Mouse (Mus musculus) inflammation-experienced regulatory T-cells, adult 16 weeks (primary cell): Measurements from ENCODE around the gene Olfr1109. TPM values are rescaled to one million over a fixed set of nuclear protein-coding genes. Genes with fewer than 3 reads are reported as not detected.

Experiments used
- polyA plus RNA-seq: library from polyadenylated mRNA; unstranded; fragments of 100-300 nt; shearing (Covaris generic); gene quantifications from one replicate; pipeline ENCODE4 v1.2.1, GENCODE M21; 2017

Gene Olfr1109
- not detected for polyA plus RNA-seq

DNA sequence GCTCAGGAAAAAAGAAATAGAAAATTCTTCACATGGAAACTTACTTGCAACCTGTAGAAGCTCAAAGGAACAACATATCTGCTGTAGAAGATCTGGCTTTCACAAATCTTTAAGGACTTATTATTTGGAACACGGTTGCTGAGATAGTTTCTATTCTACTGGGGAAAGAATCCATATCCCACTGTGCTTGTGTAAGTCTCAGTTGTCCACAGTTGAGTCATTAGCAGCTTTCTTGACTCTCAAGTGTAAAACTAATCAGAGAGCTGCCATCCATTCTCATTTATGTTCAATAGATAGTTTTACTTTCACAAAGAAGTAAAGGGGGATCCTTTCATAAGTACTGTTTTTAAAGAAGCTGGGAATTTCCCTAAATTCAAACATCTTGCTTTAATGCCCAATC is at the start of gene Olfr1109:
Olfr1109 (minus strand) TSS at position 101 of the 400 bp plus-strand sequence.

DNA sequence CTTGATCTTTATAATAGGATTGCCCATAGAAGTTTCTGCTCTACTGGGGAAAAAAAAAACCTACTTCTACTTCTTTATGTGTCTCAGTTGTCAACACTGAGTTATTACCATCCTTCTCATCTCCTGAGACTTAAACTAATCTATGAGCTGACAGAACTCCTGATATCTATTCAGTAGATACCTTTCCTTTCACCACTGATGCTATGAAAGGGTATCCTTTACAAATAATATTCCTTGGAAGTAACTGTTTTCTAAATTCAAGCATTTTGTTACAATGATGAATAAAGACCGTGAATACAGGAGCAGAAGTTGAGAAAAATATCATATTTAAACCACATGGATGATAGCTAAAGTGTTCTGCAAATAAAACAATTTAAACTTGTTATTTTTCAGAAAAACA is 44.4 kb upstream of the Olfr1109 start, which contains the start of gene Olfr1110:
Olfr1110 (minus strand) TSS at position 101 of the 400 bp plus-strand sequence.

DNA sequence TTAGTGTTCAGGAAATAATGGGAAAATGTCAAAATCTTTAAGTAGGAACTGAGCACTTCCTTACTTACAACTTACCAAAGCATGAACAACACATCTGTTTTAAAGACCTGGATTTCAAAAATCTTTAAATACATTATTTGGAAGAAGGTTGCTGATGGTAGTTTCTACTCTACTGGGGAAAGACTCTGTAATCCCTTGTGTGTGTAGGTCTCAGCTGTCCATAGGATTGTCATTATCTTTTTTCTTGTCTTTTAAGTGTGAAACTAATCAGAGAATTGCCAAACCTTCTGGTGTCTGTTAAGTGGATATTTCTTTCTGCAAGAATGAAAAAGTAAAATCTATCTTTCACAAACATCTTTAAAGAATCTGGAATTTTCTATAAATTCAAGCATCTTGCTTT is 18.7 kb upstream of the Olfr1109 start, which contains the start of gene Olfr259:
Olfr259 (minus strand) TSS at position 101 of the 400 bp plus-strand sequence.

GRCm38 (mm10) chr2:87075717-87076116 is 20.1 kb downstream of the Olfr1109 start, which contains the start of gene Olfr1107:
TSS of gene Olfr1107 (minus strand) at chr2:87075817.

DNA sequence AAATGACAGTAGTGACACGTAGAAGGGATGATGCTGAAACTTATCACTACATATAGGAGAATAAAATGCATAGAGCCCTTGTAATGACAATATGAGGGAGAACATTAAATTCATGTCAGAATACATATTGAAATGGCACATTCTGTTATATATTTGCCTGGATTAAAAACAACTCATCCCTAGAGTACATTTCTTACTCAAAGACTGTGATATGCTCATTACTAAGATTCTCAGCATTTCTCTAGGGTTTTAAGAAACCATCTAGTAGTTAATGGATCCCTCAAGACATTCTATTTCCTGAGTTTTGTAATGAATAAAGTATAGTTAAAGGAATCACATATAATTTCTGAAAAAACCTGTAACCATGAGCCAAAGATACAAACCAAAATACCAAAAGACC is 43.6 kb downstream of the Olfr1109 start, which contains the start of gene Olfr1106:
Olfr1106 (minus strand) TSS at position 101 of the 400 bp plus-strand sequence.

Other genes starting within 250 kb of the Olfr1109 start
- not detected for gene Olfr1095, start 244.3 kb downstream of the Olfr1109 start, polyA plus RNA-seq
- gene Gm13723, start 221.2 kb downstream of the Olfr1109 start, polyA plus RNA-seq = not detected
- not detected for gene Olfr1097, start 203.8 kb downstream of the Olfr1109 start, polyA plus RNA-seq
- gene Olfr1098, start 171.5 kb downstream of the Olfr1109 start, polyA plus RNA-seq = not detected
- not detected for gene Olfr1099, start 135.3 kb downstream of the Olfr1109 start, polyA plus RNA-seq
- not detected for gene Olfr1100, start 116.1 kb downstream of the Olfr1109 start, polyA plus RNA-seq
- not detected for gene Olfr1101, start 104.8 kb downstream of the Olfr1109 start, polyA plus RNA-seq
- not detected for gene Olfr1102, start 97.6 kb downstream of the Olfr1109 start, polyA plus RNA-seq
- gene Olfr1104, start 68.9 kb downstream of the Olfr1109 start, polyA plus RNA-seq = not detected
- gene Olfr1105, start 59.5 kb downstream of the Olfr1109 start, polyA plus RNA-seq = not detected
- gene Olfr1106, start 43.7 kb downstream of the Olfr1109 start, polyA plus RNA-seq = not detected
- not detected for gene Olfr1107, start 20.2 kb downstream of the Olfr1109 start, polyA plus RNA-seq
- gene Olfr259, start 18.6 kb upstream of the Olfr1109 start, polyA plus RNA-seq = not detected
- not detected for gene Olfr1110, start 44.3 kb upstream of the Olfr1109 start, polyA plus RNA-seq
- gene Olfr1111, start 56.6 kb upstream of the Olfr1109 start, polyA plus RNA-seq = not detected
- not detected for gene Olfr1112, start 91.8 kb upstream of the Olfr1109 start, polyA plus RNA-seq
- gene Olfr1113, start 113.0 kb upstream of the Olfr1109 start, polyA plus RNA-seq = not detected
- not detected for gene Olfr1115, start 152.0 kb upstream of the Olfr1109 start, polyA plus RNA-seq
- 0.02 TPM for gene Olfr1116, start 171.5 kb upstream of the Olfr1109 start, polyA plus RNA-seq
- gene Olfr1118, start 211.6 kb upstream of the Olfr1109 start, polyA plus RNA-seq = not detected